Mouse (Mus musculus) liver, embryonic 15.5 days (tissue): ENCODE results near the gene Ncstn. TPM values are rescaled to one million over a fixed set of nuclear protein-coding genes. Genes with fewer than 3 reads are reported as not detected.

Source experiments
- ATAC-seq: fragments of 200-750 bp; cut with Nextera tagmentation; 2 replicates; pipeline ENCODE4 v1.8.0; 2017; ENCODE audit warnings: moderate number of reproducible peaks, mild to moderate bottlenecking, moderate library complexity; ENCODE audit not compliant: insufficient read depth
- H3K27ac ChIP-seq: fragments of 300-500 bp; sonication (generic); replicated peaks from 2 replicates; pipeline ENCODE4 v1.5.1; 2015; ENCODE audit warnings: mild to moderate bottlenecking, inconsistent platforms
- H3K27me3 ChIP-seq: fragments of 300-500 bp; sonication (generic); 2 replicates; pipeline ENCODE4 v1.6.1; 2015; ENCODE audit warnings: mild to moderate bottlenecking, inconsistent platforms
- H3K36me3 ChIP-seq: fragments of 300-500 bp; sonication (generic); replicated peaks from 2 replicates; pipeline ENCODE4 v1.6.1; 2015; ENCODE audit warnings: moderate library complexity, mild to moderate bottlenecking, inconsistent platforms
- H3K4me1 ChIP-seq: fragments of 300-500 bp; sonication (generic); replicated peaks from 2 replicates; pipeline ENCODE4 v1.6.1; 2015; ENCODE audit warnings: inconsistent platforms
- H3K4me2 ChIP-seq: fragments of 300-500 bp; sonication (generic); 2 replicates; pipeline ENCODE4 v1.6.1; 2015; ENCODE audit warnings: moderate library complexity, mild to moderate bottlenecking, inconsistent platforms
- H3K4me3 ChIP-seq: fragments of 300-500 bp; sonication (generic); replicated peaks from 2 replicates; pipeline ENCODE4 v1.5.1; 2015; ENCODE audit warnings: mild to moderate bottlenecking, inconsistent platforms
- H3K9ac ChIP-seq: fragments of 300-500 bp; sonication (generic); 2 replicates; pipeline ENCODE4 v1.6.1; 2015; ENCODE audit warnings: moderate library complexity, mild to moderate bottlenecking, inconsistent platforms
- H3K9me3 ChIP-seq: fragments of 300-500 bp; sonication (generic); replicated peaks from 2 replicates; pipeline ENCODE4 v1.6.1; 2016; ENCODE audit warnings: inconsistent platforms
- WGBS: fragments of 180-500 bp; shearing (Covaris S2); methylation state at CpG from one replicate; pipeline ENCODE4 v1.1.7; 2015; ENCODE audit warnings: mixed read lengths; ENCODE audit not compliant: insufficient replicate concordance; 5-methylcytosine and 5-hydroxymethylcytosine counted together
- polyA plus RNA-seq: library from polyadenylated mRNA; unstranded; fragments of >200 nt; fragmentation: Nextera tagmentation; extraction: Ambion mirVana; gene quantifications from 2 replicates; pipeline ENCODE4 v1.2.1, GENCODE M21; 2015

The Ncstn gene
- polyA plus RNA-seq, 1 experiment from 2014 or later: 37.6 TPM

- no peak for ATAC-seq
- Histone ChIP-seq H3K9me3 (no peaks in the 10 kb centered on the region), H3K27ac (no peak overlapping the region), H3K4me2 (no peak overlapping the region), H3K9ac (no peak overlapping the region), H3K36me3 (peaks cover 98% of the 10 kb centered on the region), H3K4me3 (no peak overlapping the region), H3K4me1 (no peaks in the 10 kb centered on the region), H3K27me3 (no peaks in the 10 kb centered on the region)
- 79% methylated on average over 4 of the region's 4 CpGs for WGBS
Measured at GRCm38 (mm10) chr1:172071556-172071955, 11.0 kb downstream of the Ncstn start.

- WGBS: 75% methylated on average over 6 of the region's 6 CpGs
- Histone ChIP-seq H3K27ac (no peak overlapping the region), H3K9ac (no peak overlapping the region), H3K36me3 (peaks cover 100% of the 10 kb centered on the region), H3K4me3 (no peak overlapping the region), H3K4me1 (no peaks in the 10 kb centered on the region), H3K9me3 (no peaks in the 10 kb centered on the region), H3K27me3 (no peaks in the 10 kb centered on the region), H3K4me2 (no peak overlapping the region)
- no peak for ATAC-seq
Measured at GRCm38 (mm10) chr1:172070227-172070626, 12.4 kb downstream of the Ncstn start.

- no peaks in the 10 kb centered on the region for H3K27me3 ChIP-seq
- ATAC-seq: no peak
- 75% methylated on average over 13 of the region's 13 CpGs for WGBS
- H3K4me2 ChIP-seq: no peak overlapping the region
- H3K9me3 ChIP-seq: no peaks in the 10 kb centered on the region
- H3K4me3 ChIP-seq: no peak overlapping the region
- no peak overlapping the region for H3K9ac ChIP-seq
- H3K27ac ChIP-seq: no peak overlapping the region
- H3K36me3 ChIP-seq: peaks cover 56% of the 10 kb centered on the region
- H3K4me1 ChIP-seq: no peaks in the 10 kb centered on the region
Measured at GRCm38 (mm10) chr1:172064613-172065141, 17.9 kb downstream of the Ncstn start.

GRCm38 (mm10) chr1:172063291-172064023 is 19.1 kb downstream of the Ncstn start:
- no peak overlapping the region for H3K9ac ChIP-seq

GRCm38 (mm10) chr1:172062101-172062500 is 20.5 kb downstream of the Ncstn start:
- Histone ChIP-seq H3K36me3 (peaks cover 30% of the 10 kb centered on the region), H3K4me2 (no peak overlapping the region), H3K4me3 (no peak overlapping the region), H3K27ac (no peak overlapping the region), H3K9me3 (no peaks in the 10 kb centered on the region), H3K9ac (no peak overlapping the region), H3K4me1 (no peaks in the 10 kb centered on the region), H3K27me3 (peaks cover 3% of the 10 kb centered on the region; the same call in 1 of the 2 replicates)
- ATAC-seq: no peak
- 64% methylated on average over 2 of the region's 2 CpGs for WGBS

More at GRCm38 (mm10) chr1:172063291-172064023, 19.1 kb downstream of the Ncstn start:
- Histone ChIP-seq H3K4me3 (no peak overlapping the region), H3K27me3 (no peaks in the 10 kb centered on the region; the same call in 1 of the 2 replicates), H3K27ac (no peak overlapping the region), H3K9me3 (no peaks in the 10 kb centered on the region), H3K4me2 (no peak overlapping the region), H3K4me1 (no peaks in the 10 kb centered on the region), H3K36me3 (peaks cover 43% of the 10 kb centered on the region)
- no peak for ATAC-seq
- WGBS: 41% methylated on average over 4 of the region's 4 CpGs

- no peaks in the 10 kb centered on the region for H3K9me3 ChIP-seq
- 61% methylated on average over 8 of the region's 8 CpGs for WGBS
- no peak overlapping the region for H3K4me2 ChIP-seq
- no peak overlapping the region for H3K9ac ChIP-seq
- peaks cover 21% of the 10 kb centered on the region for H3K36me3 ChIP-seq
- H3K4me1 ChIP-seq: no peaks in the 10 kb centered on the region
- peaks cover 12% of the 10 kb centered on the region for H3K27me3 ChIP-seq
- no peak overlapping the region for H3K27ac ChIP-seq
- no peak overlapping the region for H3K4me3 ChIP-seq
- no peak for ATAC-seq
Measured at GRCm38 (mm10) chr1:172061217-172061616, 21.4 kb downstream of the Ncstn start.

GRCm38 (mm10) chr1:172060659-172061058 is 21.9 kb downstream of the Ncstn start:
- Histone ChIP-seq H3K9me3 (no peaks in the 10 kb centered on the region), H3K27me3 (peaks cover 18% of the 10 kb centered on the region), H3K9ac (no peak overlapping the region), H3K27ac (no peak overlapping the region), H3K4me3 (no peak overlapping the region), H3K4me2 (no peak overlapping the region), H3K4me1 (no peaks in the 10 kb centered on the region), H3K36me3 (peaks cover 15% of the 10 kb centered on the region)
- 58% methylated on average over 4 of the region's 4 CpGs for WGBS
- no peak for ATAC-seq

- Histone ChIP-seq H3K9me3 (no peaks in the 10 kb centered on the region), H3K27ac (no peak overlapping the region), H3K36me3 (no peaks in the 10 kb centered on the region), H3K4me2 (no peak overlapping the region), H3K27me3 (peaks cover 36% of the 10 kb centered on the region), H3K4me3 (no peak overlapping the region), H3K9ac (no peak overlapping the region), H3K4me1 (peaks cover 2% of the 10 kb centered on the region; the same call in 1 of the 2 replicates)
- 47% methylated on average over 7 of the region's 7 CpGs for WGBS
- ATAC-seq: no peak
Measured at GRCm38 (mm10) chr1:172058874-172059273, 23.7 kb downstream of the Ncstn start.

GRCm38 (mm10) chr1:172058321-172058720 is 24.3 kb downstream of the Ncstn start:
- H3K27me3 ChIP-seq: peaks cover 41% of the 10 kb centered on the region
- no peak overlapping the region for H3K4me3 ChIP-seq
- no peaks in the 10 kb centered on the region for H3K9me3 ChIP-seq
- no peak for ATAC-seq
- no peaks in the 10 kb centered on the region for H3K36me3 ChIP-seq
- H3K4me2 ChIP-seq: no peak overlapping the region
- H3K27ac ChIP-seq: no peak overlapping the region
- H3K9ac ChIP-seq: no peak overlapping the region
- peaks cover 4% of the 10 kb centered on the region; the same call in 1 of the 2 replicates for H3K4me1 ChIP-seq
- 61% methylated on average over 6 of the region's 6 CpGs for WGBS

GRCm38 (mm10) chr1:172057491-172057921 is 25.1 kb downstream of the Ncstn start, which contains the start of gene Nhlh1:
Gene Nhlh1, minus strand, starts transcription at chr1:172057573.
- H3K27me3 ChIP-seq: peaks cover 49% of the 10 kb centered on the region
- H3K36me3 ChIP-seq: no peaks in the 10 kb centered on the region
- H3K27ac ChIP-seq: no peak within 1 kb of the TSS
- no peak within 1 kb of the TSS for H3K9ac ChIP-seq
- peaks cover 4% of the 10 kb centered on the region; the same call in 1 of the 2 replicates for H3K4me1 ChIP-seq
- 34% methylated on average over 2 of the region's 2 CpGs for WGBS
- no peak within 1 kb of the TSS for H3K4me3 ChIP-seq
- no peaks in the 10 kb centered on the region for H3K9me3 ChIP-seq
- no peak within 1 kb of the TSS for H3K4me2 ChIP-seq
- no peak for ATAC-seq

- Histone ChIP-seq H3K4me3 (no peak overlapping the region), H3K27ac (no peak overlapping the region), H3K9me3 (no peaks in the 10 kb centered on the region), H3K4me1 (peaks cover 4% of the 10 kb centered on the region; the same call in 1 of the 2 replicates), H3K4me2 (no peak overlapping the region), H3K27me3 (peaks cover 60% of the 10 kb centered on the region), H3K9ac (no peak overlapping the region), H3K36me3 (no peaks in the 10 kb centered on the region)
- 54% methylated on average over 4 of the region's 4 CpGs for WGBS
- no peak for ATAC-seq
Measured at GRCm38 (mm10) chr1:172056251-172056650, 26.3 kb downstream of the Ncstn start.
